Mouse (Mus musculus) layer of hippocampus, adult 8-10 months (tissue): Measurements from ENCODE around the gene Nphp4. TPM values are rescaled to one million over a fixed set of nuclear protein-coding genes. Genes with fewer than 3 reads are reported as not detected.

Experiments
- DNase-seq, 2 experiments: peaks; one replicate each; pipeline ENCODE4 v3.0.0; 2022; ENCODE audit warnings: low spot score in 2 of 2
- total RNA-seq, 4 experiments: library from RNA; stranded (reverse); gene quantifications; 2 replicates each; pipeline ENCODE4 v1.2.4; 2022

Nphp4 gene
- 10 to 100 TPM; 27.9 to 32.3 (median 29.3) TPM for total RNA-seq

DNA sequence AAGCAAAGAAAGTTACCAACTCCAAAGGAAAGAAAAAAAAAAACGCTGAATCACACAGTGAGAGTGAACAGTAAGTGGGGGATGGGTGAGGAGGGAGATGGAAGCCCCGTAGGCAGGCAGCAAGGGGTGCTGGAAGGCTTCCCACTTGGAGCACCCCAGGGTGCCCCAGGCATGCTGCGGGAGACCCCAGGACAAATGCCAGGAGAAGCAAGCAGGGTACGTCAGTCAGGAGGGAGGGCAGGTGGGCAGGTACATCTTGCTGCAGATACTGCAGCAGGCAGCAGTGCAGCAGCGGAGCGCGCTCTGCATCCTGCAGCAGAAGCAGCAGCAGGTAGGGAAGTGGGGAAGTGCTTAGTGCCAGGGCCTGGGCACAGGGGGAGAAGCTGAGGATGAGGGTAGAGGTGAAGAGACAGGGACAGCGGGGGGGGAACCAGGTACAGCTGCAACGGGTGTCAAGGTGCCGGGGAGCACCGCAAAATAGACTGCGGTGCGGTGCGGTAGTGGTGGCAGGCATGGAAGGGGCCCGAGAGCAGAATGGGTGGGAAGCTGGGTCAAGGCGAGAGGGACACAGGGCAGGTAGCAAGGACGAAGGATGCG, at the start of gene Nphp4:
TSS of gene Nphp4 (plus strand) at position 280 of the 597 bp plus-strand sequence.
- no peak for DNase-seq

- DNase-seq, result no peak
These were observed 48.2 kb upstream of the Nphp4 start for GRCm38 (mm10) chr4:152428259-152428658.

DNA sequence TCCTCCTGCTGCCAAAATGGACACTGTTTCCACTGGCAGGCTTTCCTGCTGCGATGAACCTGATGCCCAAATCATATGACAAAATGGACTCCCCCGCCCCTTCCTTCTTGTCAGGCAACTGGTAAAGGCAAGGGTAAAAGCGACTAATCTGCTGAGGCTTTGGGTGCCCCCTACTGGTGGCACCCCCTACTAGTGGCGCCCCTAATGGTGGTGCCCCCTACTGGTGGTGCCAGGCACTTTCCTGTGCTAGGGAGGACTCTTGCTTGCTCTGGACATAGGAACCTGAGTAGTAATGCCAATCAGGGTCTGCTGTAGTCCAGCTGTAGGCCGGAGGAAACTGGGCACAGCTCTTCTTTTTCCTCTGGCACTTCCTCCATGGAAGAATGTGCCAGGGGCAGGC, 44.2 kb upstream of the Nphp4 start:
- DNase-seq, result peak in 1 of 2 experiments; percentile 59

GRCm38 (mm10) chr4:152434836-152435235, 41.7 kb upstream of the Nphp4 start:
- DNase-seq, result peak; percentile 82 to 93

DNA sequence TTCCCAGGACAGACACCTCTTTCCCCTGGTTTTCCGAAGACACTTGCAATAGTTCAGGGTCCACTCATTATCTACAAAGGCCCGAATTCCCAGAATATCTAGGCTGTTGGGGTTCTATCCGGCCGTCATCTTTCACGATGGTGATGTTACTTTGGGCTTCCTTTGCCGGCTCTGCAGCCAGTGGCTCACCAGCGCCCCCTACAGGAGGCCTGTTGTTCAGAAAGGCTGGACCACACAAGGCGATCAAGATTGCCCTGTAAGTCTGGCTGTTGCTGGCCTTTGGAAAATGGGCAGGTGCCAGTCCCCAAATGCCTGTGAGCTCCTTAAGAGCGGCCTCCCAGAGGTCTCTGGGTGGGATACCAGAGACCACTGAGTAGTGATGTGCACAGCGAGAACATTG, 41.3 kb upstream of the Nphp4 start:
- DNase-seq, result peak in 1 of 2 experiments; percentile 77

DNA sequence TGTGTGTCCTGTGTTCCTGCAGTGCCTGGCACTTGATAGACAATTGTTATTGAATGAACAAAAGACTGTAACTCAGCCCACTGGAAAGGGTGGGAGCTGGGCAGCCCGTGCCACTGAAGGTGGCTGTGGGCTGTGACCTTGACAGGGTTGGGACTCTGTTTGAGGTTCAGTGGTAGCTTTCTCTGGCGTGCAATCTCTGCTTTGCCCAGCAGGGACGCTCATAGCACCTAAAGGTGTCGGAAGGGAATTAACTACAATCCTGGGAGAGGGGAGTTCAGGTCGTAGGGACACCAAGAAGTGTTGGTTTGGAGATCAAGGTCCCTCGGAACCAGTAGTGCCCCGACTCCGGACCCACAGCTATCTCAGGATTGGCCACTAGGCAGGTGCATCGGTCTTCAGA, 35.6 kb upstream of the Nphp4 start:
- no peak for DNase-seq

DNA sequence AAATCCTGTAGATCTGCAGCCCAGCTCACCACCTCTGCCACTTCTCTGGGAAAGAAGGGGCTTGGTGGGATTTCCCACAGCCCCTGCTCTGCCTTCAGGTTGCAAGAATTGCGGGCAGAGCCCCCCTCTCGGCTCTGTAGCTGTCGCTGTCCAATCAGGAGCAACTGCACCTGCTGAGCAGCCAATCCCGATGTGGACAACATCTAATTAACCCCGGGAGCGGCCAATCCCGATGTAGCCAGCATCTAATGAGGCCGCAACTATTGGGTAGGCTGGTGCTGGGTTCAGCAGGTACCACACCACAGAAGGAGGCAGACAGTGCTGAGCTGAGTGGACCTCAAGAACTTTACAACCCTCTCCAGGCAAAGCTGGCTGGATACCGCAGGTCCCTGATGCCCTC, 35.0 kb upstream of the Nphp4 start:
- no peak for DNase-seq

DNA sequence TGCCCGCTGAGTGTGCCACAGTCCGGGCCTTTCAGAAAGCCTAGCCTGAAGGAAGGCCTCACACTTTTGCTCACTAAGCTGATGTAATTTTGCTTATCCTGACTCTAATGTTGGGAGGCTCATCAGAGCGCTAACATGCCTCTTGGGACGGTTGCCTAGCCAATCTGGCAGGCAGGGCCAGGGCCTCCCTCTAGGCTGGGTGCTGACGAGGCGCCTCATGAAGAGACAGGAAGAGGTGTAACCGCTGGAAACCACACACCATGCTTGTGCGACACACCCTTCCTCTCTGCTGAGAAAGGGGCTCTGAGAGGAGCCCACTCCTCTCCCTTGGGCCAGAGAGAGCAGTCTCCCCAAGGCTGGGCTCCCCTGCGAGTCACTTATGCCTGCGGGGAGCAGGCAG, 30.3 kb upstream of the Nphp4 start:
- no peak for DNase-seq

DNA sequence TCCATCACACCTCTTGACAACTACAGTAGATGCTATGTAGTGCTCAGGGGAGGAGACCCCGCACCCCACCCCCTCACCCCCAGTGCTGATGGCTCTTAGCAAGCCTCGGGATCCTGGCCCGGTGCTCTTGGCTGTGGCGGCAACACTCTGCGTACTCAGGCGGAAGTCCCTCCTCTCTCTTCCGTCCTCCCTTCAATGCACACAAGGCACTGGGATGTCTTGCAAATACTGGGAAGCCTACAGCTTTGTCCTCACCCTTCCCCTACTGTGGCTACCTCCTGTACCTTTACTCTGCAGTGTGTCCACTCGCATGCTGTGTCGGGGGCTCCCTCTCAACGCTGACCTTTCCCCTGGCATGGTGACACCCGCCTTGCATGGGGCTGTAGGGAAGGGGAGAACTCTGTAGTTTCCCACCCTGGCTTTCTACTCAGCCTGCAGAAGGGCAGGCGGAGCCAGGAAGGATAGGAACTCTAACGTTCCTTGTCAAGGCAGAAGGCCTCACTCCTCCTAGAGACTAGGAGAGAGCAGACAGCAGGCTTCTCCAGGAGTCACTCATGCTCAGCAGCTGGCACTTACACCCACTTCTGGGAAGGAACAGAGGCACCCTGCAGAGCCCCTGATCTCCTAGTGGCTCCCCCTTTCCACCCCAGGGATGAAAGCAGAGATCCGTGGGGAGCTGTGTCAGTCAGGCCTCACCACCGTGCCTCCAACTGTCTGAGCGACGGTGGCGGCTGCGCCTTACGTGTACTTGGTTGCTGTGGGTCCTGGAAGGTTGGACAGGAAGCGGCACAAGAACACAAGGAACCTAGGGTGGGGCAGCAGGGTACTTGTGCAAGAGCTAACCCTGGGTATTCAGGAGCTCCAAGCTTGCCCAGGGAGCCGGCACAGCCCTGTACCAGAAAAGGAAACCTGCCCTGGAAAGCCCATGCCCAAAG, 28.5 kb upstream of the Nphp4 start:
- DNase-seq, result no peak

DNA sequence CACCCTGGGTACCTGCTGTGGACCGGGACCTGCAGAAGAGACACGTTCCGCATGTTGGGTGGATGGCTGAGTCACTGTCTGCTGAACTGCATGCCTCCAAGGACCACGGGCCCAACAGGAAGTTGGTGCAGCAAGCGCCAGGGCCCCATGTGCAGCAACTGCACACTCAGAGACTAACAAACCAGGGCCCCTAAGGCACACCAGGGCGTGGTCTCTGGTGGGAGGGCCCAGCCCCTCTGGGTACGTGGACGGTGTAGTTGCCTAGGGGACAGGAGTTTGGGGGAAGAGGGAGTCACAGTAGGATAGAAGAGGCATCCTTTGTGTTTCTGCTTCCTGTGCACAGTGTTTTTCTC, 27.9 kb upstream of the Nphp4 start:
- no peak for DNase-seq

DNA sequence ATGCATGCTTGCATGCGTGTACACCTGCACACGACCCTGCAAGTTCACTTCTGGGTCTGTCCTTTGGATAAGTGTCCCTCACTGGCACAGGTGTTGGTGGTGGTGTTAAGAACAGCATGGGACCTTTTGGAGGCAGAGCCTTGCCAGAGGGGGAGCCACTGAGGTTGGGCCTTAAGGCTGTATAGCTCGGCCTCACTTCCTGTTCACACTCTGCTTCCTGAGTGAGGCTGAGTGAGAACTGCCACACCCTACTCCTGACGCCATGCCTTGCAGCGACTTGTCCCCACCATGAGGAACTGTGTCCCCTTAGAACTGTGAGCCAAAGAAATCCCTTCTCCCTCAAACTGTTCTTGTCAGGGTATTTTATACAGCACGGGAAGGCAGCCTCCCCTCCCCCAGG, 25.1 kb upstream of the Nphp4 start:
- DNase-seq, result no peak

- peak; percentile 88 to 93 for DNase-seq
These were observed 23.4 kb upstream of the Nphp4 start for GRCm38 (mm10) chr4:152453079-152453478.

- no peak for DNase-seq
These were observed 22.4 kb upstream of the Nphp4 start for GRCm38 (mm10) chr4:152454153-152454552.

- DNase-seq, result peak; percentile 73 to 78
These were observed 19.9 kb upstream of the Nphp4 start for GRCm38 (mm10) chr4:152456609-152457008.

- no peak for DNase-seq
These were observed 18.8 kb upstream of the Nphp4 start for GRCm38 (mm10) chr4:152457673-152458072.

DNA sequence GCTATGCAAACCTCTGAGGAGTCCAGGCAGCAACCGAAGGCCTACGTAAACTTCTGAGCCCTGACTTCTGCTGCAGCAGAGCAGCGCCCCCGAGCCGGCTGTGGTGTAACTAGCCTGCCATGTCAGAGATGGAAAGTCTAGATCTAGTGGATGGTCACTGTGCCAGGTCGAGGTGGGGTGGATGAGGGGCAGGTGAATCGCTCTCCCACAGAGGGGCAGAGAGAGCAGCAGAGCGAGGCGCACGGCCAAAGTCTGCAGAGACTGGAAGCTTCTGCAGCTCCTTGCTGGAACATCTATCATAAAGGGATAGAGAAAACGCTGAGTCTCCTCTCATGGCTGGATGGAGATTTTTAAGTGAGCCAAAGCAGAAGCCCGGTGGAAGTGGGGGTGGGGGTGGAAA, 14.0 kb upstream of the Nphp4 start:
- no peak for DNase-seq

DNA sequence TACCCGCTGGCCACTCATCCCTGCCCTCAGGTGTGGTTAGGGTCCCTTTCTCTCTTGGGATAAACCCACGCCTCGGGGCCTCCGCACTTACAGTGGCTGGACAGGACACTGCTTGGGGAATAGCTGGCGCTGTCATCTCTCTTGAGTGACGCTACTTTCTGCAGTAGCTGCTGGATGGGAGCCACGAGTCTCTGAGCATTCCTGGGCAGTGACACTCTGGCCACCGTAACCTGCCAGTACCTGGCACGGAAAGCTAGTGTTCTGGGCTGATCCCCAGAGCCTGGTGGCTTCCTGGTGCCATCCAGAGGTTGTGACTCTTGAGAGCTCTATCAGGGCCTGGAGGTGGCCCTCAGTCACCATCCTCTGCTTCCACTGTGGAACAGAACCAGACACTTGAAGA, 13.4 kb upstream of the Nphp4 start:
- DNase-seq, result no peak

DNA sequence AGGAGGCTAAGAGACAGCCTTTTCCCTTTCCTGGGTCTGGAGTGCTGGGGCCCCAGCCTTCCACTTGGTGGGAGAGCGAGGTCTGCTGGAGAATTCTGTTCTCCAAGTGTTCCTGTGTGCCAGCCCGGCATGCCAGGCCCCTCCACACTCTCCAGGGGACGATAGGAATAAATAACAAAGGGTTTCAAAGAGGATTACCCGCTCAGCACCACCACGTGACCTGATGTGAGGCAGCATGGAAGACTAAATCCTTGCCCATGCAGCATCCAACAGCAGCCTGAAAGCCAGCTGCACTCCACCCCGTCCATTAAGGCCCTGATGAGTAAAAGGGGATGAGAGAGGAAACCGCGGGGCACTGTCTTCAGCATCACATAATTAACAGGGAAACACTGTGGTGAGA, 11.4 kb upstream of the Nphp4 start:
- DNase-seq, result no peak

- no peak for DNase-seq
These were observed 9.9 kb upstream of the Nphp4 start for GRCm38 (mm10) chr4:152466601-152467000.

DNA sequence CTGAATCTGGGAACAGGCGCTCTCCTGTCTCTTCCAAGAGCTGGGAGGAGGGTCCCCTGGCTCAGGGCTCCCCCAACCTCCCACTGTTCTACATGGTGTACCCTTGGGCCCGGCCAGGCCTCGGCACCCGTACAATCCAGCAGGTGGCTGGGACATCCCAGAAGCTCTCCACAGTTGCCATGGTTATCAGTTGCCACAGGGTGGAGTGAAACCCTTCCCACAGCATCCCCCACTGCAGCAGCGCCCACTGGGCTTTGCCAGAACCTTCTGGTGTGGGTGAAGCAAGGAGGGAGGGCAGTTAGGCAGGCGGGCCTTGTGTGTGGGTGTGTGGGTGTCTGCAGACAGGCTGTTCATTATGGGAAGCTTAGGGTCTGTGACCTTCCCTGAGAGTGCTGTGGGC, 8.6 kb upstream of the Nphp4 start:
- DNase-seq, result peak; percentile 83 to 86

- peak in 1 of 2 experiments; percentile 67 for DNase-seq
These were observed 565 bp upstream of the Nphp4 start for GRCm38 (mm10) chr4:152475941-152476340.

- no peak for DNase-seq
These were observed 580 bp downstream of the Nphp4 start for GRCm38 (mm10) chr4:152477106-152477465.
